Mouse (Mus musculus): ENCODE data around the gene Plpp7. TPM values are rescaled to one million over a fixed set of nuclear protein-coding genes. Genes with fewer than 3 reads are reported as not detected.

Gene Plpp7
- total RNA-seq, 2 experiments from 2014 or later, result 18.1 to 18.3 TPM

DNA sequence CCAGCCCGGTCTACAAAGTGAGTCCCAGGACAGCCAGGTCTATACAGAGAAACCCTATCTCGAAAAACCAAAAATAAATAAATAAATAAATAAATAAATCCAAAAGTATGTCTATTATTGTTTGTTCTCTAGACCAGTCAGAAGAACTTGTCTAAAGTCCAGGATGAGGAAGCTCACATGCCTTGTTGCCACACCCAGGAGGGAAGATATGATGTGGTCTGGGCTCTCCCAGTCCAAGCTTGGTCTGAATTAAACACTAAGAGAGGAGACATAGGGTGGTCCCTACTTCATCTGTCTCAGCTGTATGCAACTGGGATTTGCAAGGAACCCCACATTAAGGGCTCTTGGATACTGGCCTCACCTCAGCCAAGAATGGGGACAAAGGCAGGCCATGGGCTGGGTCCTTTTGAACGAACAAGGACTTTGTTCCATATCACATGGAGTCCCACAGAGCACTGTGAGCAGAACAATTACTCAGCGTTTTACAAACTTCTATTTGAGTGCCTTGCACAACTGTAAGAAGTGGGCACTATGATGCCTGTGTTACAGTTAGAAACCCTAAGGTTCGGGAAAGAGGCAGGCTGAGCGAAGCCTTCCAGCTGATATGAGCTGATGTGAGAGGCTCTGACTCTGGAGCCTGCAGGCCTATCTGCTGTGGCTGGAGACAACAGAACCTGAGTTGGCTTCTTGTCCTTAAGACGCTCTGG is 1.2 kb upstream of the Plpp7 start:
- DNase-seq, result no peak
- intact Hi-C loops (cut with DNase I), result no loop called here

DNA sequence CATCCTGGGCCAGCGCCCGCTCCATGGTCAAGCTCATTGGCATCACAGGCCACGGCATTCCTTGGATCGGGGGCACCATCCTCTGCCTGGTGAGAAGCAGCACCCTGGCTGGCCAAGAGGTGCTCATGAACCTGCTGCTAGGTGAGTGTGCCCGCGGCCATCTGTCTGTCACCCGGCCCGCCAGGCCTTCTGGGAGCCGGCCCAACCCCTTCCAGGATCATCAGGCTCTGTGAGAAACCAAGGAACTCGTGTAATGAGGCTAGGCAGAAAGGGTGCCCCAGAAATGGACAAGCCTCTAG is 743 bp downstream of the Plpp7 start:
- intact Hi-C loops (cut with DNase I), result no loop called here
- no peak for DNase-seq

DNA sequence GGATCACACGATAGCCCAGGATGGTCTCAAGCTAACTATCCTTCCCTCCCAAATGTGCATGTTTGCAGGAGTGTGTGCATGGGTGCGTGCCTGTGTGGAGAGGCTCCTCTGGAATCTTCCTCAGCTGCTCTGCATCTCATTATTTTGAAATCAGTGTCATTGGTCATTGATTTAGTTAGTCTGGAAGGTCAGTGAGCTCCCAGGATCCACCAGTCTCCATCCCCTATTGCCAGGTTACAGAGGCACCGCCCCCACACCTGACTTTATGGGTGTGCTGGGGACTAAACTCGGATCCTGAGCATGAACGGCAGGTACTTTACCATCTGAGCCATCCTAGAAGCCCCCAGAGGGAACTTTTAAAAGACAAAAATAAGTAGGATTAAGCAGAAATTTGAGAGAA is 7.6 kb downstream of the Plpp7 start:
- no peak for DNase-seq
- intact Hi-C loops (cut with DNase I), result no loop called here

DNA sequence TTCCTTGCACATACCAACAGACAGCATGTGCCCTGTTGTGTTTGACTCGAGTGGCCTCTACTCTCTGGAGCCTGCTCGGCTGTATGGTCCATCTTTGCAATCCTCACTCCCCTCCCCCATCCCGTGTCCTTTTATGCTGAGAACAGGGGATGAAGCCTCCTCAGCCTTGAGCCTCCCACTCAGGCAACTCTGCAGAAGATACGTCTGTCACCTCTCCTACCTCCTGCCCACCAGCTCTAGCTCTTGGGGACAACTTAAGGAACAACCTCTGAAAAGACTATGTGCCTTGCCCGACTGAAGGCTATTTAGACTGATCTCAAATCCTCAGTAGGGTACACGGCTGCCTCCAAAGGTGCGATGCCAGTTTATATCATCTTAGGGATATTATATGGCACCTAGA is 8.2 kb downstream of the Plpp7 start:
- intact Hi-C loops (cut with DNase I), result no loop called here
- no peak for DNase-seq

DNA sequence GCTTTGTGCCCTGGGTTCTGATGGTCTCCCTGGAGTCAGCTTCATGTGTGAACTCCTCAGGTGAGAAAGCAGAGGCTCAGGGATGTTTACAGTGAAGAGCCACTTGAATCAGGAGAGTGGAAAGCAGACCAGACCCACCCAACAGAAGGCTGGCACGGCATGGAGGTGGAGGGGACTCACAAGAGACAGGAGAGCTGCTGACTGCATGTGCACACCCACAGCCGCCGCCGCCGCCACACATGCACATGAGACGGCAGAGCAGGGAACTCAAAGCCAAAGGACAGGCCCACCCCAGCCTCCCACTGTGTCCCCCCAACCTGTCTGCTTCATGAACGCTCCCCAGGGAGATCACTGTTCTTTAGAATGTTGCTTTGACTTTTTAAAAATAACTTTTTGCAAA is 8.8 kb downstream of the Plpp7 start:
- no peak for DNase-seq
- intact Hi-C loops (cut with DNase I), result no loop called here

DNA sequence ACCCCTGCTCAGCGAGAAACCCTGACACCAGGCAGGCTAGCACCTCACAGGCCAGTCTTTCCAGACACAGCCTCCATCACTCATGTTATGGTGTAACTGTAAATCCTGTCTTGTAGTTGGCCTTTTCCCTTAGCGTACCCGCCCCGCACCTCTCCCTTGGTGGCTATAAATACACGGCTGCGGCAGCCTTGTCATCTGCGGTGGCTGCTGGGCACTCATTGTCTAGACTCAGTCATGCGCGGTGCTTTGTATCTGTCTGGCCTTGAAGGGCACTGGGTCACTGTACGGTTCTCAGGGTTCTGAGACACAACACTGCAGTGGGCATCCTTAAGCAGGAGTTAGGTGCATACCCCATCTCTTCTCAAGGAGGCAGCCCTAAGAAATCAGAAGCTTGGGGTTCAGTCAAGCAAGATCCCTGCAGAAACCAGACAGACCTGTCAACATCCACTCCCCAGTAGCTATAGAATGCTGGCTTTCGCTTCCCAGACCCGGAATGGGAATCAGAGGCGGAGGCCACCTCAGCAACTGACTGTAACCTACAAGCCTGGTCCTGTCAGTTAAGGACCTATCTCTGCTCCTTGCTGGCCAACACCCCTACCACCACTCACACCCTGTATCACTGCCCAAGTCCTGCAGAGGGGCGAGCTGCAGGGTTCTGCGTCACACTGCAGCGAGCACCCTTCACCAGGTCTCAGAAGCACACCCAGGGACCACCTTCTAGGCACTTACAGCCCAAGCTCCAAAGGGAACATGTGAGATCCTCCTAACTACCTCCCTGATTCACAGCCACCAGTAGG is 10.0 kb downstream of the Plpp7 start:
- no peak for DNase-seq
- intact Hi-C loops (cut with DNase I), result no loop called here

DNA sequence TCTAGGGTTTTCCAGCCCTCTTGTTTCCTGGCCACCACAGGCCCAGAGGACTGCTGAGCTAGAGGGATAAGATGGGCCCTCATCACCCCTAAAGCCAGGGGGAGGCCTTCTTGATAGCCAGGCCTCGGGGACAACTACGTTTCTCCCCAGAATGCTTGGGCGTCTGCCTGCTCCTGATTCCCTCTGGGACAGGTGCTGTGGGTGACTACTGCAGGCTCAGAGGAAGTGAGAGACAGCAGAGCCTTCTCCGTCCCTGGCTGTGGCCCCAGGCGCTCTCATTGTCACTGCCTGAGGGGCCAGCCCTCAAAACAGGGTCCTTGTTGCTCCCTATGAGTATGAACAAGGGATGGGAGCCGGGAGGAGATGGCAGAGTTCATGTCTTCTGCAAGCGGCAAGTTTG is 10.6 kb downstream of the Plpp7 start:
- no peak for DNase-seq
- intact Hi-C loops (cut with DNase I), result no loop called here

DNA sequence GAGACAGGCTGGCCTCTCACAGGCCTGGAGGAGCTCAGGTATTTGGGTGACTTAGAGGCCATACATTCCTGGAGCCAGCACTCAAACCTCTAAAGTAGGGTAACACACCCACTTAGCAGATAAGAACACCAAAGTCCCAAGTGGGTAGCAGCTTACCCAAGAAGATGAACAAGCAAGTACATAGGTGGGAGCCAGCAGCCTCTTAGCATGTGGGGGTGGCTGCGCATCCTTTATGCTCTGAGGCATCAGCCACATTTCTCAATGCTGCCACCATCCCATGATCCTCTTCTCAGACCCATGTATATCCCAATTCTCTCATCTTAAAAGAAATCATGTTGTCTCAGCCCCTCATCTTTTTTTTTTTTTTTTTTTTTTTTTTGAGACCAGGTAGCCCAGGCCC is 15.9 kb downstream of the Plpp7 start:
- intact Hi-C loops (cut with DNase I), result no loop called here
- DNase-seq, result no peak

DNA sequence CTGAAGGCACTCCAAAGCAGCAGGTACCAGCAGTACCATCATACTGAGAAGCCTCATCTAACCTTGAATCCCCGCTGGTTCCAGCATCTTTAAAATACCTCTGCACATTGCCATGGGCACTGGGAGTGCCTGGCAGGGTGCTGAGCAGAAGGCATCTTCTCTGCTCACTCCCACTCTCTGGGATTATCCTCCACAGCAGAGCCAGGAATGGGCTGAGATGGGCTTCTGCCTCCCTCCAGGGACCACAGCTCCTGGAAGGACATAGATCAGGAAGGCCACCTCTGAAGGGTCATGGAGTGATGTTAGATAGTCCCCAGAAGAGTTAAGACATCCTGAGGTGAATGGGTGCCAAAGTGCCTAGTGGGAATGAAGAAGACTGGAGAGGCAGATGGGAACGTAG is 17.2 kb downstream of the Plpp7 start:
- DNase-seq, result no peak
- intact Hi-C loops (cut with DNase I), result no loop called here

DNA sequence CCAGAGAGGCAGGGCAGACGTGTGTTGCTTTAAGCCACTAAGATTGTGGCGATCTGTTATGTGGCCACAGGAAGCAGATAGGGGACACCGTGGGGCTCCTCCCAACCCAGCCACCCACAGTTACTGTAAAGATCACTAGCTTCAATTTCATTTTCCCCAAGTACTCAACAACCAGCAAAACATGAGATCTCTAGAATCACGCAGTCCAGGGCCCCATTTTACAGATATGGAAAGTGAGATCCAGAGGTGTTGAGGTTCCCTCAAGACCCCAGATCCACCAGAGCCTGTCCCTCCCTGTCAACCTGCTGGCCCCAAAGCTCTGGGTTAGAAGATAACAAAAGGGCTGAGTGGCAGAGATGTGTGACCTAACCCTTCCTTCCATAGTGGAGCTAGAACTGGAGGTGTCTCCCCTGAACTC is 20.5 kb downstream of the Plpp7 start:
- DNase-seq, result no peak
- intact Hi-C loops (cut with DNase I), result no loop called here

DNA sequence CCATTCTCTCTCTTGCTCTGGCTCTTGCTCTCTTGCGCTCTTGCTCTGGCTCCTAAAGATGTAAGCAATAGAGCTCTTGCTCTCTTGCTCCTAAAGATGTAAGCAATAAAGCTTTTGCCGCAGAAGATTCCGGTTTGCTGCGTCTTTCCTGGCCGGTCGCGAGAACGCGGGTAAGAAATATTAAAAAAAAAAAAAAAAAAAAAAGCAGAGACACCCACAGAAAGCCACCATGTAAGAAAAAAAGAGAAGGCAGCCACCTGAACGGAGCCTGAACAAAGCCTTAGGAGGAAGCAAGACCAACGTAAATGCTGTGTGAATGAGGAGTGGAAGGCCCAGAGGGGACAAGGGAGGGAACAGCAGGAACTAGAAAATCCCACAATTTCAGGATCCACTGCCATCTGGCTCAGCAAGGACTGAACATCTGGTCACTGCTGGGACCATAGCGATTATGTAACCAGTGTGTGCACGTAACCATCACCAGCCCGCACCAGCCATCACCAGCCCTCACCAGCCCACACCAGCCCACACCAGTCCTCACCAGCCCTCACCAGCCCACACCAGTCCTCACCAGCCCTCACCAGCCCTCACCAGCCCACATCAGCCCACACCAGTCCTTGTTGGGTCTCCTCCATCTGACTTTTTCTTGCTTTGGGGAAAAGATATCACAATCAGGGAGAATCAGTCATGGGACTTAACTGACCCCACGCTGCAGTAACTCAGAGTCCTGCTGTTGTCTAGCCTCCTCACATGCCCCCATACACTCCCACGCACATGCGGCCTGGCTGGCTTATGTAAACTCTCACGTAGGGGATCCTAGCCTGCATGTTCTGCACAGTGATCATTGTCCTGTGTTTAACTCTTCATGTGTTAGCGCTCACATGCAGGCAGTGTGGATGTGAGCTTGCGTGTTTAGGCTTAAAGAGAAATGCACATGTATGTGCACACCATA is 24.7 kb downstream of the Plpp7 start:
- no peak for DNase-seq
- intact Hi-C loops (cut with DNase I), result no loop called here

DNA sequence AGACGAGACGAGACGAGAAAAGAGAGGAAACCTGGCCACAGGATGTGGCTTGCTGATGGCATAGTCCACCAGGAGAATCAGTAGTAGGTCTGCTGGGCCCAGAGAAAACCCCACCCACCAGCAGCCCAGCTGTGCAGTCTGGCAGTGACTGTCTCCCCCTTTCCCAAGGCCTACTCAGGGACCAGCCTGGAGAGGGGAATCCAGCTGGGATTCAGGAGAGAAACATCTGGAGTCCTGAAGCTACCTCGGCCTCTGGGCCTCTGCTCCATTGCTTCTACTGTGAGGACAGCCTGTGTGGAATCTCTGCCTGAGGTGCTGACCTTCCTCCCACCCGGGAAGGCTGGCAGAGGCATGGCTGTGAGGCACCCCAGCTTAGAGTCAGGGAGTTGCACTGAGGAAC is 25.8 kb downstream of the Plpp7 start:
- no peak for DNase-seq
- intact Hi-C loops (cut with DNase I), result no loop called here

DNA sequence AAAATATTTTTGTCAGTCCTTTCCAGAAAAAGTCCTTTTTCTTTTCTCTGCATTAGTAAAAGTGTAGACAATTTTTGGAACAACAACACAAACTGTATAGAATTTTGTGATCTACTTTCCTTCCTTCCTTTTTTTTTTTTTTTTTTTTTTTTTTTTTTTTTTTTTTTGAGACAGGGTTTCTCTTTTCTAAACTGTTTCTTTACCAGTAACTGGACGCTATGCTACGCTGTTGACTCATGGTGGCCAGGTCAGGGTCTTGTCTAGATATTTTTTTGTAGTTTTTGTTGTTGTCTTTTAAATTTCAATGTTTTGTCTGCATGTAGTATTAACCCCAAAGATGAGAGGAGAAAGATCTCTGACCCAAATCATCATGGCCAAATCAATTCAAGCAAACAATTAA is 26.5 kb downstream of the Plpp7 start:
- intact Hi-C loops (cut with DNase I), result no loop called here
- no peak for DNase-seq

DNA sequence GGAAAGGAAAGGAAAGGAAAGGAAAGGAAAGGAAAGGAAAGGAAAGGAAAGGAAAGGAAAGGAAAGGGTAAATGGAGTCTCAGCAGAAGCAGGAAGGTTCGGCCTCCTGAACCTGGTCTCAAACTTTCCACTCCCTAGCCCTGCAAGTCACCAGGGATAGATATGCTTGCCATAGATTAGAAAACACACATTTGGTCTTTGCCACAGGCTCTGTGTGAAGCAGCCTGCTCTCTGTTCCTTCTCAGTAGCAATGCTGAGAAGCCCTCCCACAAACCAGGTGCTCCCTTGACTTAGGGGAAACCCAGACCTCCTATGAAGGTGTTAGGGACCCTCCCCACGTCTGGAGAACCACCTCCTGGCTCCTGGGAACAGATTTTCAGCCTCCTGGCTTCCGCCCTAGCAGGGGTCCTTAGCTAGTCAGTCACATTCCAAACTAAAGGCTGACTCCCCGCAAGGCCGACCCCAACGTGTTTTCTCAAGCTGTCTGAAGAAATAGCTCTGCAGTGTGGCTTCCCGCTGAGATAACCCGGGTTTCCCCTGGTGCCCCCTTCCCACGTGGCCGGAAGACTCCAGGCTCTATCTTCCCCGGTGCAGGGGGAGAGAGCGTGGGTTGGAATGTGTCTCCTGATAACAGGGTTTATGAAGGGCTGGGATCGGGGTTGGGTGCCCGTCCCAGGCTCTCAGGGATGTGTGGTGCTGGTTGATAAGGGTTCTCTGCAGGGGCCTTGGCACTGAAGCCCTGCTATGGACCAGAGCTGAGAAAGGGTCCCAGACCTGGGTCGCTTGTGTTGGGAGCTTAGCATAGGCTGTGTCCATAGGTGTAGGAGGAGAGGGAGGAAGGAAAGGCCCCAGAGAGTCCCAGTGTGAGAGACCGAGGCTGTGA is 32.6 kb downstream of the Plpp7 start:
- intact Hi-C loops (cut with DNase I), result no loop called here

DNA sequence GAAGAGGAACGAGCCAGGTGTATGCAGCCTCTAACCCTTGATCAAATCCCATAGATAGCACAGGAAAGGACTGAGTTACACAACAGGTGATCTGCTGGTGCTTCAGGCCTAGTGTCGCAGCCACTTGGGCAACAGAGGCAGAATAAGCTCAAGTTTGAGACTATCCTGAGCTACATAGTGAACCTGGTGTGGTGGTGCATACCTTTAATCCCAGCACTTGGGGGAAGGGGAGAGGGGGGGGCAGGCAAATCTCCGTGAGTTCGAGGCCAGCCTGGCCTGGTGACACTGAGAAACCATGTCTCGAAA is 33.2 kb downstream of the Plpp7 start:
- intact Hi-C loops (cut with DNase I), result no loop called here
- no peak for DNase-seq

More for the DNA sequence above, 32.6 kb downstream of the Plpp7 start:
- DNase-seq, result no peak

DNA sequence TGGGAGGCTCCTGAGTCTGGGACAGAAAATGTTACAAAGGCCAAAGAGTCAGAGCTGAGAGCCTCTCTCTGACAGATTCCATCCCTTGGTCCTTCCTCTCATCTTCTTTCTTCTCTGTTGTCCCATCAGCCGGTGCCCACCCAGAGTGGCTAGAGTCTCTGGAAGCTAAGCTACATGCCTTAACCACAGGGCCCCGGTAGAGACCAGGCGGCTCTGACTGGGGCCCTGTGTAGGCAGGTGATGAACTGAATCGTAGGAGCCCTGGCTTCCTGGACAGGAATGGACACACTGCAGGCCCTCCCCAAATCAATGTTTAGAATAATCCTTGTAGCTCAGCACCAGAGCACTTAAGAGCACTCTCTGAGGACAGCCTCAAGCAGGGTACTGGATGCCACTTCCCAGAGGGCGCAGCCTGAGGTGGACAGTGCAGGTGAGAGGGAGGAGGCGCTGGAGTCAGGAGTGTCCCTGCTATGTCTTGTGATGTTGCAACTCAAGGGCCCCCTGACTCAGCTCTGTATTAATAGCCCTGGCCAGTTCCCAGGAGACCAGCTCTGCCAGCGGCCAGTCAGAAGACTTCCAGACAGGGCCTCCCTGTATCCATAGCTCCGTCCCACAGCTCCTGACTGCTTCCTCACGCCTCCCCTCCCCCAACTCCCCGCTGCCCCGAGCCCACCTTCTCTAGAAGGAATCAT is 34.2 kb downstream of the Plpp7 start:
- DNase-seq, result no peak
- intact Hi-C loops (cut with DNase I), result loop anchor here (5.0 kb wide), 1 partner anchor 82 kb away; no protein-coding TSS in a partner anchor

DNA sequence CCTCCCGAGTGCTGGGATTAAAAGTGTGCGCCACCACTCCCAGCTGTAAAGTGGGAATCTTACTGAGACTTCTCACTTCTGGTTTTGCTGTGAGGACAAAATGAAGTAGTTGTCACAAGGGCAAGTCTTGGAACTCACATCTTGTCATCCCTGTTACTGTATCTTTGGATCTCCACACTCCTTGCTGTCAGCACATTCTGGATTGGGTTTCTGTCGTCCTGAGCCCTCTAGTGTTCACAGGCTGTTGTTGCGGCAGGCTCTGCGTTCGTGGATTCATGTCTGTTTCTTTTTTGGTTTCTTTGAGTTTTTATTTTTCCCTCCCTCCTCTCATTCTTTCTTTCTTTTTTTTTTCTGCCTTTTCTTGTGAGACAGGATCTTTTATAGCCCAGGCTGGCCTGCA is 35.1 kb downstream of the Plpp7 start:
- peak; percentile 48 for DNase-seq
- intact Hi-C loops (cut with DNase I), result loop anchor here (5.0 kb wide), 1 partner anchor 83 kb away; no protein-coding TSS in a partner anchor

DNA sequence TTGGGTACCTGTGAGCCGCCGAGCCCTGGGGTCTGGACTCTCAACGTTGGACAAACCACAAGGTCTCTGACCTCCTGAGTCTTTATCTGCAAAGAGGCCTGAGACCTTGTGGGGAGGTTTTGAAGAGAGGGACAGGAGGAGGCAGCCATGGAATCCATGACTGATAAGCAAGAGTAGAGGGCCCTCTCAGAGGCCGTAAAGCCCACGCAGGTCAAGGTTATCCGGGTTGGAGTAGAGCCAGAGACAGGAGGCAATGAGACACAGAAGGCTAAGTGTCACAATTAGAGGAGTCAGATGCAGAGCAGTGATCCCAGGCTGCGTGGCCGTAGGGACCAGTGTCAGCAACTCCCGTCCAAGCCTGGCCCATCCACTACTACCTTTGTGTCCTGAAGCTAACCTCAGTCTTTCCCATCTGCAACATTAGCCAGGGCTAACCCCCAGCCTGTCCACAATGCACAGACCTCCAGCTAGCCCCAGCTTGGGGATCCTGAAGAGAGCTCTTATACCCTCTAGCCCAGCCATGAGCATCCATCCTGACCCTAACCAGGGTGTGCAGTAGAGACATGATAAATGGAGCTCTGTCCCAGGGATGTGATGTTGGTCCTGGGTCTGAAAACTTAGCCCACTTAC is 36.0 kb downstream of the Plpp7 start:
- intact Hi-C loops (cut with DNase I), result loop anchor here (5.0 kb wide), 1 partner anchor 84 kb away; no protein-coding TSS in a partner anchor
- no peak for DNase-seq

DNA sequence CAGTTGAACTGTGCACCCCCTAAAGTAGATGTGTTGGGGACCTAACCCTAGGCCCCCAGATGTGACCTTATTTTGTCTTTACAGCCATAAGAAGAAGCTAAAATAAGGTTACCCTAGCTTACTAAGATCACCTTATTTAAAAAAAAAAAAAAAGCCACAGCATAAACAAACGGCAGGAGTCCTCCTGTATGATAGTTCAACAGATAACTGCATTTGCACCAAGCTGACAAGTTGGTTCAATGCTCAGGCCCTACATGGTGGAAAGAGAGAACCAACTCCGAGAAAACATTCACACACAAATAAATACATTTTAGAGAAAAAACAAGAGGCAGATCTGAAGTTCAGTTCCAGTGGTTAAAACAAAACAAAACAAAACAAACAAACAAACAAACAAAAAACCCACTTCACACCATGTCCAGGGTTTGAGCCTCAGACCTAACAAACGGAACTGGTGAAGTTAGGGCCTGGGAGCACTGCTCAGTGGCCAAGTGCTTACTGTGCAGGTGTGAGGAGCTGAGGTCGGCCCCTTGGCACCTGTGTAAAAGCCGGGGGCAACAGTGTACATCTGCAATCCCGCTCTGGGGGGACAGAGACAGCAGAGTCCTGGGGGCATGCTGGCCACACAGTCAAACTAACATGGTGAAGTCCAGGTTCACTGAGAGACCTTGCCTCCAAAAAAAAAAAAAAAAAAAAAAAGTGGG is 36.7 kb downstream of the Plpp7 start:
- no peak for DNase-seq
- intact Hi-C loops (cut with DNase I), result loop anchor here (5.0 kb wide), 1 partner anchor 85 kb away; no protein-coding TSS in a partner anchor

All from left cerebral cortex, postnatal 4 days (tissue).